Mouse (Mus musculus): ENCODE results near the gene Fdps. TPM values are rescaled to one million over a fixed set of nuclear protein-coding genes. Genes with fewer than 3 reads are reported as not detected.
"Not testable (repeated sequence)": the region's sequence is repeated elsewhere in the genome, so short reads cannot be mapped to it uniquely, and the experiment has no call there.

The Fdps gene
- polyA plus RNA-seq, 1 experiment: 206 TPM

DNA sequence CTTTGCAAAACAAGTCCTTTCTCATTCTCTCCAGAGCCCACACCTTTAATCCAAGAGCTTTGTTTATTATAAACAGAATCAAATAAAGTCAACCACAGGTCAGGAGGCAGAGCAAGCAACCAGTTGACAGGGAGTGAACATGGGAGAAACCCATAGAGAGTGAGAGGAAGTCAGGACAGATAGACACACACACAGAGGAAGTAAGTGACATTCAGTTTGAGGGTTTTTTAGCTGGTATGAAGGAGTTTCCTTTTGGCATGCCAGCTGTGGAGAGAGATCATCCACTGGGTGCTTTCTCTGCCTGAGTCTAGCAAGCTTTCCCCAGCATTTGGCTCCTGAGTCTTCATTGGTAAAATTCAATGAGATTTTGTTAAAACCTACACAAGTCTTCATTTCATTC lies 5.1 kb upstream of the Fdps start:
- DNase-seq (ENCODE audit: low read depth, low spot score): no peak

DNA sequence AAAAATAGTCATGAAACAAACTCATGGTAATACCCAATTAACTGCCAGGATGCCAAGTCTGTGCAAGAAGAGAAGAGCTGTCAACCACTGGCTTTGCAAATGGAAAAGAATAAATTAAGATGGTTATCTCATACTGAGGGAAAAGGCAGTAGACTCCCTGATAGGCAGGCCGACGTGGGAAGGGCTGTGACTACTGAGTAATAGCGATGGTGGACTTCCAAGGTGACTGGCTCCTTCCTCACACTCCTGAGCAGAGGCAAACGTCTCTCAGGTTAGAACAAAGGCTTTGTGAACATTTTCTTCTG lies 1.5 kb upstream of the Fdps start:
- no peak for DNase-seq (ENCODE audit: low read depth, low spot score)
- 30% methylated on average over 4 of the region's 4 CpGs for whole genome bisulfite sequencing

DNA sequence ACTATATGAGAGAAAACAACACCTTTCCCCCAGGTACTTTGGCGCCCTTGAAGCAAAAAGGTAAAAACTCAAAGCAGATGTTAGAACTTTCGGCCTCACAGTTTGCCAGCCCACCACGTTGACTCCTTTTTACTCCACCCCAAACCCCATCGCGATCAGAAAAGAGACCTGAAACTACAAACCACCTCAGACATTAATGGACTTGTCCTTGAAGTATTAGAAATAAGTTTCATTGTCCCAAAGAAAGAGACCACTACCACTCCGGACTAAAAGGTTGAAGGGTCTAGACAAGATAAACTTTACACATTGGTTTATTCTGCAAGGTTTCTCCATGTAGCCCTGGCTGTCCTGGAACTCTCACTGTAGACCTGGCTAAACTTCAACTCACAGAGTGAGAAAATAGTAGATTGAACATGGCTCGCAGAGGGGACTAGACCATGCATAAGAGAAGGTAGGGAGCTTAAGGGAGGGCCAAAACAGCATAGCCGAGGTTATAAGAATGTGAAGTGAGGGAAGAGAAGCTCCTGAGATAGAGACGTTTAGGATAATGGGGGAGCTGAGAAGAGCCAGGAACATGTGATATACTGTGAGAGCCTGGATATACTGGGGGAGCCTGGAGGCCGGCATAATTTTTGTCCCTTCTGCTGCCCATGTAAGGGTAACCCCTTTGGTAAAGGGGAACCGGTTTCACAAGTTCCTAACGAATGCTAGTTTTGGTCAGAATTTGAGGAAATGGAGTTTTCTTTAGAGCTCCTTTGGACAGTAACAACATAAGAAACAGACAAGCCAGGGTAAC lies 934 bp upstream of the Fdps start:
- 49% methylated on average over 12 of the region's 12 CpGs for WGBS
- DNase-seq (ENCODE audit: low read depth, low spot score): no peak

DNA sequence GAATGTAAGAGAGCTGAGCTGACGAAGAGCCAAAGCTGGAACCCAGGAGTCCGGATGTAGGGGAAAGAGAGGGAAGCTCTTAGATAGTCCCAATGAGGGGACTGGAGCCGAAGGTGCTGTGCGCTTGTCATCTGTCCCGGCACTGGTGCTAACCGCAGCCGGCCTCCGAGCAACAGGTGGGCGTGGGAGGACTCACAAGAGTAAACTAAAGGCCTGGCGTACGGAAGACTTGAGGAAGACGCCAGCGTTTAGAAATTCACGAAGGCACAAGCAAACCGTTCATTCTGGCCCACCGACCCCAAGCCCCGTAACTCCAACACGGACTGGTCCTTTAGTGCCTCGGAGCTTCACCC lies 324 bp downstream of the Fdps start:
- DNase-seq (ENCODE audit: low read depth, low spot score): no peak
- under 1% methylated on average over 19 of the region's 19 CpGs for WGBS

DNA sequence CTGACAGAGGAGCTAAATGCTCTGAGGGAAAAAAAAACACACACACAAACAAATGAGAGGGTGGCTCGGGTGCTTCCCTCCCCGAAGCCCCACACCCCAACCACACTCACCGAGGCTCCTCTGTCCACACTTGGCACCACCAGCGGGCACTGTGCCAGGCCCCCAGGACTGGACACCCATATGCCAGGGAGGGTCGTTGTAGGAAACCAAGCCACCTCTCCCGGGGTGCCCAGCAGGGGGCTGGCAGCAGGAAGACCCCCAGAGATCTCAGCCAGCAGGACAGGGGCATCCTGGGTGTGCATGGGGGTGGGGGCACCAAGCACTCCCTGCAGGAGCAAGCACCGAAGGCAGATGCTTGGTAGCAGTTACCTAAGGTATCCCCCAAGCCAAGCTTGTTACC lies 948 bp downstream of the Fdps start, which contains the start of gene Gm43738:
Gm43738 (minus strand) TSS at position 289 of the 400 bp plus-strand sequence.
- no peak for DNase-seq (ENCODE audit: low read depth, low spot score)
- WGBS: 13% methylated on average over 7 of the region's 7 CpGs

DNA sequence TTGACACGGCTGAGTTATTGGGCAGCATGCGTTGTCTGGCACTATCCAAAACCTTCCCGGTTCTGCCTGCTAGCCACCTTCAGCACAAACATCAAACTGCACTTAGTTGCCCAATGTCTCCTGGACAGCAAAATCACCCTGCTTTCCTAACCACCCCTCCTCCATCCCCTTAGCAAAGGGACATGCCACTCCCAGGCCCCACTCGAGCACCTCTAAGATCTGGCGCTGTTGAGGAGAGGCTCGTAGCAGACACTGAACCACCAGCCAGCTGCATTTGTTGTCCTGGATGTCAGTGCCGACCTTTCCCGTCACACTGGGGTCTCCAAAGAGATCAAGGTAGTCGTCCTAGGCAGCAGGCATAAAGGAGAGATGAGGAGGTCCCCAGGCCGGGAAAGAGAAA lies 7.7 kb downstream of the Fdps start:
- 86% methylated on average over 10 of the region's 10 CpGs for WGBS
- DNase-seq (ENCODE audit: low read depth, low spot score): no peak

DNA sequence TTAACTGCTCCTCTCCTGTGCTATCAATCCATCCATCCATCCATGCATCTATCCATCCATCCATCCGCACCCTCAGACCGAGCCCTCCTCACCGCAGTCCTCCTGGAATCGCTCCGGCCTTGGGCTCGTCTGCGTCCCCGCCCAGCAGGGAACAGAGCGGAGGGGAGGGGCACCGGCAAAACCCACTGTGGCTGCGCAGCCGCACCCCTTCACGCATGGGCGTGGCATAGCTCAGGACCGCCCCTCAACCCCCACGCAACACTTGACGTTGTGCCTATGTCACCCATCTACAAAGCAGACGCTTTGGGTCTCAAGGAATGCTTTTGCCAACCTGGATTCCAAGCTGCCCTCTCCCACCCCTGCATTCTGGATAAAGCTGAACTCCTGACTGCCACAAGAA lies 8.6 kb downstream of the Fdps start, which contains the start of gene Rusc1:
Rusc1 (minus strand) TSS at position 137 of the 400 bp plus-strand sequence.
- DNase-seq (ENCODE audit: low read depth, low spot score): no peak
- WGBS: 5% methylated on average over 18 of the region's 18 CpGs

DNA sequence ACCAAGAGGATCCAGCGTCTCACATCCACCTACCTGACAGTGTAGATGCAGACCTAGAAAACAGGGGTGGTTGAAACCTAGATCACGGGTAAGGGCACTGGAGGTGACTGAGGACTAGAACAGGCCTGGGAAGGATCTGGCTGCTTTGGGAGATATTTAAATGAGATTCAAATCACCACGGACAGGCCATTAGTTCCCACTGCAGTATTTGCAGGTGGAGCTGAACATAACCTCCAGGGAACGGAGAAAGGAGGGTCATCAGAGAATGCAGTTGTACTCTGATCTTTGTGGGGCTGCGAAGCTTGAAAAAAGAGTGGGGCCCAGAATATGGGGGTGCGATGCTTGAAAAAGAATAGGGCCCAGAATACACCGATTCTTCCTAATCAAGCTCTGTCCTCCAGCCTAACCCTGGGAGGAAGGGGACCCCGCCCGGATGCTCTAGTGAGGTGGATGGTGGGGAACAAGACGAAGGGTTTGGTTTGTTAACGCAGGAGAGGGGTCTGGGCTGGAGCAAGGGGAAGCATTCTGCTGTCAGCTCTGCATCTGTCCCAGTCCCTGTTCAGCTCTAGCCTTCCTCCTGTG lies 9.2 kb downstream of the Fdps start:
- 54% methylated on average over 11 of the region's 11 CpGs for WGBS
- DNase-seq (ENCODE audit: low read depth, low spot score): no peak

DNA sequence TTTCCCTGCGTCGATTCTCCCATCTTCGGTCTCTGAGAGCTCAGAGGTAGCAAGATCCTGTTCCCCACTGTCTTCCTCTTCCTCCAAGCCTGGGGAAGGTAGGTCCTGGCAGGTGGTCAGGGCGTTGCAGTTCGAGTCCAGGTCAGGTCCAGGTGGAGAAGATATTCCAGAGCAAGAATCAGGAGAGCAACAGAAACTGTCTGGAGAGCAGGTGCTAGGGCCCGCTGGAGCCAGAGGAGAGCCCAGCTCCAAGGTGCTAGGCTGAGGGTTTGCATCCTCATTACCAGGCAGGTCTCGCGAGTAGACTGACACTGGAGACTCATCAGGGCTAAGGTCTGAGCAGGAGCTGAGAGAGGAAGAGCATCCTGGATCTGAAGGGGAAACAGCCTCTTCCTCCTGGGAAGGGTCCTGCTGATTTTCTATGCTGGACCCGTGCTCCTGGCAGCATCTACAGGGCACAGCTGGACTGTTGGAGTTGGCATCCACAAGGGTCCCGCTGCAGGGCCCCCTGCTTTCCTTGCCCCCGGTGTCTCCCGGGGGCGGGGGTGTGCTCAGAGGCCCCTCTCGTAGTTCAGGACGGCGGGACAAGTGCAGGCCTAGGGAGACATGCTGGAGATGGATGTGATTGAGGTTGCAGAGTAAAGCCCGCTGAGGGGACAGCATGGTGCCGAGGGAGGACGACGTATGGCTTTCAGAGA lies 9.8 kb downstream of the Fdps start:
- 42% methylated on average over 20 of the region's 20 CpGs for WGBS
- no peak for DNase-seq (ENCODE audit: low read depth, low spot score)

DNA sequence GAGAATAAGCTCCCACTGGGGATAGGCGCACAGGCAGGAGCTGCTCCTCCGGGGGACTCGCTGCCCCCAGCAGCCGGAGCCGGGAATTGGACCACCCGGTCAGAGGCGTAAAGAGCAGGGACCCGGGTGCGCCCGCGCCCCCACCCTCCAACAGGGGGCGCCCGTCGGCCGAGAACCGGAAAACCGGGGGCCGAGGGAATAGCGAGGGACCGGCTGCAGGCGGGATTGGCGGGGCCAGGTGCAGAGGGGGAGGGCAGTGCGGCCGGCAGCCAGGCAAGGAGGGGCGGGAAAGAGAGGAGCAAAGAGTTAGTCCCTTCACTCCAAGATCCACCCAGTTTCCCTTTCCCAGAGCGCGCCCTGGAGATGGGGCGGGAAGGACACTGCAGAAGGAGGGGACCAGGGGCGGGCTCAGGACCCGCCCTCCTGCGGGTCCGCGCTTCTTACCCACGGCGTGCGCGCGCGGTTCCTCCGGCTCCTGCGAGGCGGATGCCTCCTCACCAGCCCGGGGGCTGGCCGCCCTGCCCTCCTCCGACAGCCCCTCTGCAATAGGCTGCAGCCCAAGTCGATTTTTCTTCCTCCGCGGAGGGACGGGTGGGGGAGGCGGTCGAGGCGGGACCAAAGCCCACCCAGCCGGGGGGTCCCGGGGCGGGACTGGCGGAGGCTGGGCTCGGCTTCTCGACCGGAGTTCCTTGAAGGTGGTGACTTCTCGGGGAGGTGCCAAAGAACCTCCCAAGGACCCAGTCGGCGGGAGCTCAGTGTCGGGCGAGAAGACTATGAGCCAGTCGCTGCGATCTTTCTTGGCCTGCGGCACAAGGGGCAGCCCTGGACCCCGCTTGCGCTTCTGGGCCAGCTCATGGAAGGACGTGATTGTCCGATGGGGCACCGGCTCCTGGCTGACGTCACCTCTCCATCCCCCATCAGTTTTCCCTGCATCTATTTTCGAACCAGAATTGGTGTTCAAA lies 10.8 kb downstream of the Fdps start:
- under 1% methylated on average over 74 of the region's 74 CpGs for WGBS
- peak; percentile 47 for DNase-seq (ENCODE audit: low read depth, low spot score)

DNA sequence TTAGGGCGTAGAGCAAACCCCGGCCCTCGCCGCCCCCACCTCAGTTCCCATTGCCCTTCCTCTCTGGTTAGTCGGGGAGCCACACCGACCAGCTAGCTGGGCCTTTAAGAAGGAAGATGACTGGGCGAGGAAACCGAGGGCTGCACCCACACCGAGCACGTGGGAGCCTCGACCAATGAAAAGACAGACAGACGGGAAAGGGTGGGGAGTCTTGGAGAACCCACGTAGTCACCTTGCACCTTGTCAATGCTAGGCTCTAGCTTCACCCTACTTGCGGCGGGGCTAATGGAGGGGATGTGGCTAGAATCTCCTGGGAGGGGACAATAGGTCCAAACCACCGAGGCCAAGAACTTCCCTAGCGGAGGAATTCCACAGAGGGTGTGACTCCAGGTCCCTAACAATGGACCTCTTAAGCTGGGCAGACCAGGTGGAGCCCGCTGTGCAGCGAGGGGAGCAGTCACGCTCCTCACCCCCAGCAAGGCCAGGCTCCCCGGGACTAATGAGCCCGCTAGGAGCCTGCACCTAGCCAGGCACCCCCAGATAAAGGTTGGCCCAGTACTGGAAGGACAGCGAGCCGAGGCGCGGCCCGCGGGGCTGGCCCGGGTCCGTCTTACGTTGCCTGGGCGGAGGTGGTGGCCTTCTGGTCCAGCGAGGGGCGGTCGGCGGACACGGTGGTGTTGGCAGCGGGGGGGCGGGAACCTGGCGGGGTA lies 11.7 kb downstream of the Fdps start:
- 2% methylated on average over 40 of the region's 40 CpGs for WGBS
- DNase-seq (ENCODE audit: low read depth, low spot score): peak; percentile 93

DNA sequence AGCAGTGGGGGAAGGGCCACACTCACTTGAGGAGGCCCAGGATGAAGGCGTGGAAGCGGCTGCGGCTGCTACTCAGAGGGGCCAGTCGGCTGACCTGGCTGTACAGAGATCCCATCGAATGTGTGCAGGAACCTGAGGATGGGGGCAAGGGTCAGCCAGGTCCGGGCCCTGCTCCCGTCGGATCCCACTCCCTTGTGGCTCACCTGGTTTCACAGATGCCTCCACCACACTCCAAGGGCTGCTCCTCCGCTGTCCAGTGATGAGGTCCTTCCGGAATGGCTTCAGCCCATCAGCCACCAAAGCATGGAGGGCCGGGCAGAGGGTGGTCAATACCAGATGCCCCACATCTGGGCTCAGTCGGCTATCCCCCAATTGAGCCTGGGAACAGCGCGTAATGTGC lies 12.8 kb downstream of the Fdps start:
- no peak for DNase-seq (ENCODE audit: low read depth, low spot score)
- WGBS: 42% methylated on average over 14 of the region's 14 CpGs

DNA sequence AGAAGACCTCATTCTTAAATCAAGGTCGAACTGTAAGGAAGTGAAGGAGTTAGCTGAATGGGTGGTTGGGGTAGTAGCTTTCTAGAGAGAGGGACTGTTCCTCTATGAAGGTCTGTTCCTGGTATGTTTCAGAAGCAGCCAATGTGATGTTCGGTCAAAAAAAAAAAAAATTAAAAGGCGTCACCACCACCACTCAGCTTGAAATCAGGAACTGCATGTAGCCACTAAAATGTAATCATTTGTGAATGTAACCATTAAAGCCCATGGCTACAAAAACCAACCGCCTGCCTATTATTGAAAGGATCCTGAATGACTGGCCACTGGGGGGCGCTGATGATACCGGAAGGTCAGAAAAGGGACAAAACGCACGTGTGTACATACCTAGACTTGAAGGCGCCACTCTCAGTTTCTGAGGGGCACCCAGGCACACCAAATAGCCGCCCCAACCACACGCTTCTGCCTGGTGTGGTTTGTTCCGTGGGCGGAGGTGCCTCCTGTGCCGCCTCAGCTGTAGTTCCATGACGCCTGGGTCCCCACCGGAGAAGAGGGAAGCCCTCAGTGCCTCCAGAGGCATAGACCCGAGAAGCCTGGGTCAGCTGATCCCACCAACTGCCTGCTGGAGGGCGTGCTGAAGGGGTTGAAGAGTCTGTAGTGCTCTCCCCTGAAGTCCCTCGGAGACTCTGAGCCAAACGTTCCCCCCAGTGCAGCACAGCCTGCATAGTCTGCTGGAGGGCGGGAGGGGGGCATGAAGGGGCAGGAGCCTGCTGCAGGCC lies 14.2 kb downstream of the Fdps start:
- WGBS: 31% methylated on average over 21 of the region's 21 CpGs
- DNase-seq (ENCODE audit: low read depth, low spot score): peak; percentile 58

DNA sequence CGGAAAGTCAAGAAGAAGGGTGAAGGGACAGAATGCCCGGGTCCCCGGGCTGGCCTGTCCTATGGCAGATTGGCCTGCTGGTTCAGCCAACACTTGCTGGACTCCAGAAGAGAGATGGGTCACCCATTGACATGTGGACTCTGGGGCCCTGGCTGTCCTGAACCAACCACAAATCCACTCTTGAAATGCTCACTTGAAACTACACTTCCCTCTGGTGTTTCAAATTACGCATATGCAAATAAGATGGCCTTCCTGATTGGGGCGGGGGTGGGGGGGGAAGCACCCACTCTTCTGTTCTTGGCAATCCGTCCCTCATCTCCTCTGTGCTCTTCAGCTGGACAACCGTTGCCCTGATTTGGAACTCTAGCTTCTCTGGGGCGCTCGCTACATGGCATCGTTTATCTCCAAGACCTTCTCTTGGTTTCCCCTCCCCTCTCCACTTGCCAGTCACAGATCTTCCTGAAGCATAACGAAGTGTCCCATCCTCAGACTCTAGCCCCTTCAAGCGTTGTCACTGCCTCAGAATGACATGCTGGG lies 17.0 kb downstream of the Fdps start:
- no peak for DNase-seq (ENCODE audit: low read depth, low spot score)
- 82% methylated on average over 12 of the region's 12 CpGs for WGBS

DNA sequence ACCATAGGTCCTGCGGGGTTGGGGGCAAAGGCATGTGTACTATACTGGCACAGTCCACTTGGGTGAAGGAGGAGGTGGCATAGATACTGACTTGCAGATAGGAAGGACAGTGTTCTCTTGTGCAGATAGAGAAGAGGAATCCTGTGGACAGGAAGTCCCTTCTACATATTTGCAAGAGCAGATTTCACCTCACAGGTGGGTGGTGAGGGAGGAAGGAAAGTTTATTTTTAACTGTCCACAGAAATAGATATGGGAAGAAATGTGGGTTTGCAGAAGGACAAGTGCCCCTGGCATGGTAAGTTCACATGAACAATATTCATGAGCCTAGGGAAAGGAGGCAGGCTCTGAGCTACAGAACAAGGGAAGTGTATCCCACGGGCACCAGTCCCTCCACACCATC lies 17.6 kb downstream of the Fdps start:
- no peak for DNase-seq (ENCODE audit: low read depth, low spot score)
- WGBS: 58% methylated on average over 2 of the region's 2 CpGs

DNA sequence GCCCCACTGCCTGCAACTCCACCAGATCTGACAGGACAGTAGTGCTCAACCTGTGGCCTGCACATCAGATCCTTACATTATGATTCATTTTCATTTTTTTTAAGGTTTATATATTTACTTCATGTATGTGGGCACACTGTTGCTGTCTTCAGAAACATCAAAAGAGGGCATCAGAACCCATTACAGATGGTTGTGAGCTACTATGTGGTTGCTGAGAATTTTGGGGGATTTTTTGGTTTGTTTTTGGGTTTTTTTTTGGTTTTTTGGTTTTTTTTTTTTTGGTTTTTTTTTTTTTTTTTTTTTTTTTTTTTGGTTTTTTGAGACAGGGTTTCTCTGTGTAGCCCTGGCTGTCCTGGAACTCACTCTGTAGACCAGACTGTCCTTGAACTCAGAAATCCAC lies 19.5 kb downstream of the Fdps start:
- not testable (repeated sequence) for DNase-seq (ENCODE audit: low read depth, low spot score)

DNA sequence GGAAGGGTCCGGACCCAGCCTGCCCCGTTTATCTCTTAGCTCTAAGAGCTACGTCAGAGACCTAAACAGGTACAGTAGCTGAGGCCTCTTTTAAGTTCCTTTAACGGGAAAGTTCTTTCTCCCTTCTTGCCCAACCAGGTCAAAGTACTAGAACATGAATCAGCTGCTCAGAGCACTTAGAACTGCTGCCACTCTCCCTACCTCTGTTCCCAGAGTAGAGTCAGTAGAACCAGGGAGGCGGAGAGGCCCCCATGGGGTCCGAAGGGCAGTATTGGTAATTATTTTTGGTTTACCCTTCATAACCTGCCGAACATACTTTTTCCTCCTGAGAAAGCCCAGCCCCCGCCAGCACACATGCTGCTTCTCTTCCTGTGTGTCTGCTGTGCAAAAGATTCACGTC lies 24.4 kb downstream of the Fdps start:
- WGBS: 78% methylated on average over 9 of the region's 9 CpGs
- DNase-seq (ENCODE audit: low read depth, low spot score): no peak

DNA sequence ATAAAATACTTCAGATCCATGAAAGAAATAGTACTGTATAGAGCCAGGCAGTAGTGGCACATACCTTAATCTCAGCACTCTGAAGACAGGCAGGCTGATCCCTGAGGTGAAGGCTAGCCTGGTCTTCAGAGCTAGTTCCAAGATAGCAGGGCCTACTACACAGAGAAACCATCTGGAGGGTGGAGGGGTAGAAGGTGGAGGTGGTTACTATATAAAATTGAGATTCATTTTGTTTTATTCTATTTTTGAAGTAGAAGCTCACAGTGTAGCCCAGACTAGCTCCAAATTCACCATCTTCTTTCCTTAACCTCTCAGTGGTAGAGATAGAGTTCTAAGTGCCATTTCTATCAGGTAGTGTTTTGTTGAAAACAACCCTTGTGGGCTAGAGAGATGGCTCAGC lies 34.5 kb downstream of the Fdps start:
- no peak for DNase-seq (ENCODE audit: low read depth, low spot score)

DNA sequence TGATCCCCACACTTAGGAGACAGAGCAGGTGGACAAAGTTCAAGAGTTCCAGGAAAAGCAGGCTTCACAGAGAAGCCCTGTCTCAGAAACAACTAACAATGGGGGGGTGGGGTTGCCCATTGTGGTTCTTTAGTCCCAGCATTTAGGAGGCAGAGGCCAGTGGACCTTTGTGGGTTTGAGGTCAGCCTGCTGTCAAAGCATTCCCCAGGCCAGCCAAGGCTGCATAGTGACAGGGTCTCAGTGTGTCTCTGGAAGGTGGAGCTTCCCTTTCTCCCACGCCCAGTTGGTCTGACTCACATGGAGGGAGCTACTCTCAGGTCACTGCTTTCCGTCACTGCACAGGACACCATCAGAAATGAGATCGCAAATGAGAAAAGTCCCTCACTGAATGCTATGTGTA lies 40.1 kb downstream of the Fdps start:
- 92% methylated on average over 3 of the region's 3 CpGs for WGBS
- DNase-seq (ENCODE audit: low read depth, low spot score): no peak
